Mouse (Mus musculus): ENCODE results near the gene Ndufa13. TPM values are rescaled to one million over a fixed set of nuclear protein-coding genes. Genes with fewer than 3 reads are reported as not detected.

The Ndufa13 gene
- polyA plus RNA-seq, 1 experiment = 277 TPM

DNA sequence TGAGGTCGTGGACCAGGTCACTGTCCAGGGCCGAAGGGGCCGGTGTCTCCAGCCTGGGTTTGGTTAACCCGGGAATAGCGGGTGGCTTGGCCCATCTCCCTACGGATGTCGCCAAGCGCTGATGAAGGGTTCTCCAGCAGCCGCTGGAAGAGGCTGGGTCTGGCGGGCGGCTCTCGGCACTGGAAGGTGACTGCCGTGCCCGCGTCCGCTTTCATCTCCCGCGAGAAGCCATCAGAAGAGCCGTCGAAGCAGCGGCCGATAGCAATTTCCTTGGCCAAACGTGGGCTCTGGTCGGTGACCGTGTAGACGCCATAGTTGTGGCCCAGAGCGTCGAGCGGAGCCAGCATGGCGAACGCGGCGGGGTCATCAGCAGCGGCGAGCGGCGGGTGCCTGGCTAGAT is 21.5 kb downstream of the Ndufa13 start:
- Histone ChIP-seq H3ac (ENCODE audit: control insufficient read depth, insufficient read length) (no peak overlapping the region), H3K4me3 (no peak overlapping the region), H3K27me3 (ENCODE audit: control insufficient read depth, insufficient read depth, insufficient read length) (no peaks in the 10 kb centered on the region), H3K79me2 (ENCODE audit: control insufficient read depth, insufficient read depth) (no peaks in the 10 kb centered on the region), H3K4me2 (ENCODE audit: low read depth) (no peak overlapping the region), H3K36me3 (ENCODE audit: control insufficient read depth, insufficient read depth) (no peaks in the 10 kb centered on the region)
- no peak for TF ChIP-seq TCF12 (IDR thresholded peaks at IDR 0.05; ENCODE audit: insufficient read depth, poor library complexity, severe bottlenecking)
- no peak for TF ChIP-seq E2F4 (IDR thresholded peaks at IDR 0.05; ENCODE audit: insufficient read depth)
- no peak for TF ChIP-seq POLR2AphosphoS2 (IDR thresholded peaks at IDR 0.05; ENCODE audit: insufficient read length, low read depth)
- TF ChIP-seq MAX (IDR thresholded peaks at IDR 0.05; ENCODE audit: low read depth) = no peak

DNA sequence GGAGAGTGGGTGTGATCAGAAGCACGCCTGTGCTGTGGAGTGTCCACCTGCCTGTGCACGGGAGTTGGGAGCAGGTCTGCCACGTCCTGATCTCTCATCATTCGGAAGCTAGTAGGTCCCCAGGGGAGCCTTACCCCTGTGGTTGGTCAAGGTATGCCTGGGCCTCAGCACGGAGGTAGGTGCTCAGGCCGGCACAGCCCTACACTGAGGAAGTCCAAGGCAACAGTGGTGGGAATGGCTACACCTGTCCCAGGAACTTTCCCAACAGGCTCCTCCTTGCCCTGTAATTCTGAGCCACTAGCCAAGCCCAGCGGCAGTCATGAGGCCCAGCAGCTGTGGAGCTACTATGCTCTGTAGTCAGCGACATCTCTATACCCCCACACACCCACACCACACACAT is 22.7 kb downstream of the Ndufa13 start:
- H3K27me3 ChIP-seq (ENCODE audit: control insufficient read depth, insufficient read depth, insufficient read length) = no peaks in the 10 kb centered on the region
- no peak overlapping the region for H3ac ChIP-seq (ENCODE audit: control insufficient read depth, insufficient read length)
- H3K4me2 ChIP-seq (ENCODE audit: low read depth) = no peak overlapping the region
- TF ChIP-seq POLR2AphosphoS2 (IDR thresholded peaks at IDR 0.05; ENCODE audit: insufficient read length, low read depth) (no peak), POLR2A (IDR thresholded peaks at IDR 0.05; ENCODE audit: insufficient read length, low read depth) (no peak), MYOD1 (IDR thresholded peaks at IDR 0.05; ENCODE audit: control insufficient read depth in 1 of 3, insufficient read length in 2 of 3, low read depth in 2 of 3) (peak in 1 of 3 experiments; percentile 18), USF1 (IDR thresholded peaks at IDR 0.05; ENCODE audit: low read depth) (no peak), MYOG (IDR thresholded peaks at IDR 0.05; ENCODE audit: control insufficient read depth in 1 of 3, insufficient read depth in 1 of 3, insufficient read length in 2 of 3, low read depth in 2 of 3) (peak in 1 of 3 experiments; percentile 37)
- no peaks in the 10 kb centered on the region for H3K79me2 ChIP-seq (ENCODE audit: control insufficient read depth, insufficient read depth)
- no peaks in the 10 kb centered on the region for H3K36me3 ChIP-seq (ENCODE audit: control insufficient read depth, insufficient read depth)
- no peak overlapping the region for H3K4me3 ChIP-seq

DNA sequence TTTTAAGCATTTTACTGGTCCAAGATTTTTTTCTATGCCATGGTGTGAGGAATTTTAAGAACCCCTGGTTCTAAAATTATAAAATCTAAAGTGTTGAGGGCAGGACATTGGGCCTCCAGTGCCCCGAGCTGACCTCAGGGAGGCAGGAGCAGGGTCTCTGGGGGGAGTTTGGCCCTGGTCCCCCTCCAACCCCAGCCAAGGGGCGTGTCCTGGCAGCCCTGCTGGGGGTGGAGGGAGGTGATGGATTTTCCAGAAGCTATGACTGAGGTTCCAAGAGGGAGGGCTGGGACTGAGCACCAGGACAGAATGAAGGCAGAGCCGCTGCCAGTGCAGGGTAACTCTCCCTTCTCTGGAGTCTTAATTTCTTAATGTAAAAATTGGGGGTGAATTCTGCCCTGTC is 24.4 kb downstream of the Ndufa13 start:
- Histone ChIP-seq H3ac (ENCODE audit: control insufficient read depth, insufficient read length) (no peak overlapping the region), H3K79me2 (ENCODE audit: control insufficient read depth, insufficient read depth) (no peaks in the 10 kb centered on the region), H3K27me3 (ENCODE audit: control insufficient read depth, insufficient read depth, insufficient read length) (no peaks in the 10 kb centered on the region), H3K4me3 (no peak overlapping the region), H3K36me3 (ENCODE audit: control insufficient read depth, insufficient read depth) (no peaks in the 10 kb centered on the region), H3K4me2 (ENCODE audit: low read depth) (no peak overlapping the region)
- TF ChIP-seq E2F4 (IDR thresholded peaks at IDR 0.05; ENCODE audit: insufficient read depth) = no peak
- no peak for TF ChIP-seq CEBPB (IDR thresholded peaks at IDR 0.05; ENCODE audit: insufficient read depth, poor library complexity, severe bottlenecking)
- TF ChIP-seq MAX (IDR thresholded peaks at IDR 0.05; ENCODE audit: low read depth) = no peak
- no peak for TF ChIP-seq POLR2A (IDR thresholded peaks at IDR 0.05; ENCODE audit: insufficient read length, low read depth)
- TF ChIP-seq MYOG (IDR thresholded peaks at IDR 0.05; ENCODE audit: control insufficient read depth in 1 of 3, insufficient read depth in 1 of 3, insufficient read length in 2 of 3, low read depth in 2 of 3) = no peak

DNA sequence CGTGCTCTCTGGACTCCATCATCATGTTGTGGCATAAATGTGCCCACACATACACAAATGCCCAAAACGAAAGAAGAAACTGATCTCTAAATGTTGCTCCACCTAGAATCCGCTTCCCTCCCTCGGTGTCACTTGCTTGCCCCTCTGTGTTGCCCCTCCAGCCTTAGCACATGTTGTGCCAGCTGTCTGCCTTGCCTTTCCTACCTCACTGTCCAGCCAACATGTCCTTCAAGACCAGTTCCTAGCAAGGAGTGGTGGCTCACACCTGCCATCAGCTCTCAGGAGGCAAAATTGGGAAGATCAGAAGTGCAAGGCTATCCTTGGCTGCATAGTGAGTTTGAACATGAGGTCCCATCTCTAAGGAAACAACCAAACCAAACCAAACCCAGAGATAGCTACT is 25.0 kb downstream of the Ndufa13 start:
- Histone ChIP-seq H3ac (ENCODE audit: control insufficient read depth, insufficient read length) (no peak overlapping the region), H3K36me3 (ENCODE audit: control insufficient read depth, insufficient read depth) (no peaks in the 10 kb centered on the region), H3K79me2 (ENCODE audit: control insufficient read depth, insufficient read depth) (no peaks in the 10 kb centered on the region), H3K4me2 (ENCODE audit: low read depth) (no peak overlapping the region), H3K27me3 (ENCODE audit: control insufficient read depth, insufficient read depth, insufficient read length) (no peaks in the 10 kb centered on the region), H3K4me3 (no peak overlapping the region)
- TF ChIP-seq MYOG (IDR thresholded peaks at IDR 0.05; ENCODE audit: control insufficient read depth in 1 of 3, insufficient read depth in 1 of 3, insufficient read length in 2 of 3, low read depth in 2 of 3) (peak in 2 of 3 experiments; percentile 26 to 64), POLR2AphosphoS2 (IDR thresholded peaks at IDR 0.05; ENCODE audit: insufficient read length, low read depth) (no peak), MYOD1 (IDR thresholded peaks at IDR 0.05; ENCODE audit: control insufficient read depth in 1 of 3, insufficient read length in 2 of 3, low read depth in 2 of 3) (peak in 2 of 3 experiments; percentile 52 to 54)

DNA sequence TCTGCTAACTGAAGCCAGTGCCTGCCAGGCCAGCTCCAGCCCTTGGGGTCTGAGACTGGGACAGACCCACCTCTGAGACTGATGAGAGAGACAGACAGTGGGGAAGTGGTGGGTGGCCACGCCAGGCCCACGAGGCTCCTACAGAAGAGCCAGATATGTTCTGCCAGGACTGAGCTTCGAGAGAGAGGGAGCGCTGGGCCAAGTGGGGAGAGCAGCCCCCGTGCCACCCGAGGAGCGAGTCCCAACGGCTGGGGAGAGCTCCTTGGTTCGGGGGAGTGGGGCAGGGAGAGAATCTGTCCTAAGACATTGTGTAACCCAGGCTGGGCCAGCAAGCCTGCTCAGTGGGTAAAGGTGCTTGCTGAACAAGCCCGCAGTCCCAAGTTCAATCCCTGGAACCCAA is 25.4 kb downstream of the Ndufa13 start:
- Histone ChIP-seq H3ac (ENCODE audit: control insufficient read depth, insufficient read length) (no peak overlapping the region), H3K79me2 (ENCODE audit: control insufficient read depth, insufficient read depth) (no peaks in the 10 kb centered on the region), H3K4me2 (ENCODE audit: low read depth) (no peak overlapping the region), H3K4me3 (no peak overlapping the region), H3K27me3 (ENCODE audit: control insufficient read depth, insufficient read depth, insufficient read length) (no peaks in the 10 kb centered on the region), H3K36me3 (ENCODE audit: control insufficient read depth, insufficient read depth) (no peaks in the 10 kb centered on the region)
- TF ChIP-seq USF1 (IDR thresholded peaks at IDR 0.05; ENCODE audit: low read depth) (no peak), MAX (IDR thresholded peaks at IDR 0.05; ENCODE audit: low read depth) (no peak), REST (IDR thresholded peaks at IDR 0.05; ENCODE audit: insufficient read depth, insufficient read length) (no peak), CEBPB (IDR thresholded peaks at IDR 0.05; ENCODE audit: insufficient read depth, poor library complexity, severe bottlenecking) (no peak), E2F4 (IDR thresholded peaks at IDR 0.05; ENCODE audit: insufficient read depth) (no peak)

DNA sequence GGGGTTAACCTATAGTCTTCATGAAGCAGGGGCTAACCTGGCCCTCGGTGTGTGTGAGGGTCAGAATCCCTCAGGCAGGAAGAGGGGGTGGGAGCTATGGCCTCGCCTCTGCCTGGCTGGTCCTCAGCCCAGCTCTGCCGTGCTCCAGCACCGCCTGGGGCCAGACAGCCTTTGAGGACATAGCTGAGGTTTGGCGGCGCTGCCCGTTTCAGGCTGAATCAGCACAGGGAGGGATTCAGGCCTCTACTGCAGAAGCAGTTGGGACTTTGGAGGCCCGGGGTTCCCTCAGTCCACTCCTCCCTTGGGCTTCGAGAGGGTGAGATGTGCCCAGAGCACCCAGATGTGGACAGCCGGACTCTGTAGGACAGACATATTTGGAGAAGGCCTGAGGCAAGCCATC is 26.3 kb downstream of the Ndufa13 start:
- H3K79me2 ChIP-seq (ENCODE audit: control insufficient read depth, insufficient read depth) = no peaks in the 10 kb centered on the region
- no peak overlapping the region for H3K4me2 ChIP-seq (ENCODE audit: low read depth)
- TF ChIP-seq MYOG (IDR thresholded peaks at IDR 0.05; ENCODE audit: control insufficient read depth in 1 of 3, insufficient read depth in 1 of 3, insufficient read length in 2 of 3, low read depth in 2 of 3) (no peak), TCF3 (IDR thresholded peaks at IDR 0.05; ENCODE audit: insufficient read length, low read depth) (no peak), E2F4 (IDR thresholded peaks at IDR 0.05; ENCODE audit: insufficient read depth) (no peak), REST (IDR thresholded peaks at IDR 0.05; ENCODE audit: insufficient read depth, insufficient read length) (no peak)
- H3K36me3 ChIP-seq (ENCODE audit: control insufficient read depth, insufficient read depth) = no peaks in the 10 kb centered on the region
- no peak overlapping the region for H3K4me3 ChIP-seq
- H3ac ChIP-seq (ENCODE audit: control insufficient read depth, insufficient read length) = no peak overlapping the region
- H3K27me3 ChIP-seq (ENCODE audit: control insufficient read depth, insufficient read depth, insufficient read length) = no peaks in the 10 kb centered on the region

Measured in myocyte (in vitro differentiated cells).